Mouse (Mus musculus): ENCODE results near the gene Tmem208. TPM values are rescaled to one million over a fixed set of nuclear protein-coding genes. Genes with fewer than 3 reads are reported as not detected.

The Tmem208 gene
- polyA plus RNA-seq, 1 experiment from 2014 or later = 120 TPM

DNA sequence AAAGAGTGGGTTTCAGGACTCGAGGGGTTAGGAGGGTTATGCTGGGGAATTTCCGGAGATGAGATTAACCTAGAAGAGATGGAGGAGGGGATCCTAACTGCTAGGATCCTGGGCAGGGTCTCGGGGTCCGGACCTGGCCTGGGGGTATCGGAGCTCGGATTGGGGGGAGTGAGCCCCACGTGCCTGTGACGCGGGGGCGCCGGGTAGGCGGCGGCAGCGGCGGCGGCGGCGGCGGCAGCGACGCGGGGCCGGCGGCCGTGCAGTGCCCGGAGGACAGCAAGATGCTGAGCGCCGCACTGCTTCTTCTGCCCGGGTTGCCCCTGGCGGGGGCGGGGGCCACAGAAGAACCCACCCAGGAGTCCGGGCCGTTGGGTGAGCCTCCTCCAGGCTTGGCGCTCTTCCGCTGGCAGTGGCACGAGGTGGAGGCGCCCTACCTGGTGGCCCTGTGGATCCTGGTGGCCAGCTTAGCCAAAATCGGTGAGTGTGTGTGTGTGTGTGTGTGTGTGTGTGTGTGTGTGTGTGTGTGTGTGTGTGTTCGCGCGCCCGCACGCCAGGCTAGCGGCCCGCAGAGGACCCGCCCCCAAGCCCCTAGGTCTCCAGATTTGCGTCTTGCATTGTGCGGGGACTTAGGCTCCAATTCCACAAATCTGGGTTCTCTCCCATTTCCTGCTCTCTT is 23.1 kb downstream of the Tmem208 start:
- H3K4me2 ChIP-seq (replicated peaks) = peak overlapping the region; percentile 99
- H3K36me3 ChIP-seq = no peaks in the 10 kb centered on the region
- peaks cover 34% of the 10 kb centered on the region for H3K4me1 ChIP-seq
- peak overlapping the region; percentile 80 for H3K27ac ChIP-seq (replicated peaks)
- peak overlapping the region; percentile 91 for H3K4me3 ChIP-seq
- no peaks in the 10 kb centered on the region for H3K9me3 ChIP-seq
- H3K27me3 ChIP-seq = no peaks in the 10 kb centered on the region
- peak; percentile 26 for ATAC-seq (replicated peaks)
- under 1% methylated on average over 39 of the region's 48 CpGs for WGBS
- peak overlapping the region; percentile 88 for H3K9ac ChIP-seq (replicated peaks)

DNA sequence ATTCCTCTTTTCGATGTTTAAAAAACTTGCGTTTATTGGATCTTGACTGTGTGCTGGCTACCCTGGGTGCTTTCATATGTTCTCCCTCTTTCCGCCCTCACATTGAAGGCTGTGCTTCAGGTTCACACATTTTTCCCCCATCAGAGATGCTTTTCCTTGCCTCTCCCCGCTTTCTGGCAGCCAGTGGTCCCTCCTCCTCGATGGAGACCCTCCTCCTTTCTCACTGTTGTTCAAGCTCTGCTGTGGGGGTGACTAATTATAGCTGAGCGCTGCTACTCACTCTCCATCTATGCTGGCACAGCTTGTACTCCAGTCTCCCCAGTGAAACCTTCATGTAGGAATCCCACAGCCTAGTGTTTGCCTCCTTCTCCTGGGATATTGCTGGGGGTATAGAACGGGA is 24.0 kb downstream of the Tmem208 start:
- Histone ChIP-seq H3K27me3 (no peaks in the 10 kb centered on the region), H3K9me3 (no peaks in the 10 kb centered on the region), H3K27ac (replicated peaks) (peak overlapping the region; percentile 80), H3K36me3 (no peaks in the 10 kb centered on the region), H3K4me2 (replicated peaks) (peak overlapping the region; percentile 99), H3K9ac (replicated peaks) (peak overlapping the region; percentile 88), H3K4me3 (peak overlapping the region; percentile 91), H3K4me1 (peaks cover 34% of the 10 kb centered on the region)
- ATAC-seq (replicated peaks) = no peak
- 28% methylated on average over 7 of the region's 7 CpGs for WGBS

DNA sequence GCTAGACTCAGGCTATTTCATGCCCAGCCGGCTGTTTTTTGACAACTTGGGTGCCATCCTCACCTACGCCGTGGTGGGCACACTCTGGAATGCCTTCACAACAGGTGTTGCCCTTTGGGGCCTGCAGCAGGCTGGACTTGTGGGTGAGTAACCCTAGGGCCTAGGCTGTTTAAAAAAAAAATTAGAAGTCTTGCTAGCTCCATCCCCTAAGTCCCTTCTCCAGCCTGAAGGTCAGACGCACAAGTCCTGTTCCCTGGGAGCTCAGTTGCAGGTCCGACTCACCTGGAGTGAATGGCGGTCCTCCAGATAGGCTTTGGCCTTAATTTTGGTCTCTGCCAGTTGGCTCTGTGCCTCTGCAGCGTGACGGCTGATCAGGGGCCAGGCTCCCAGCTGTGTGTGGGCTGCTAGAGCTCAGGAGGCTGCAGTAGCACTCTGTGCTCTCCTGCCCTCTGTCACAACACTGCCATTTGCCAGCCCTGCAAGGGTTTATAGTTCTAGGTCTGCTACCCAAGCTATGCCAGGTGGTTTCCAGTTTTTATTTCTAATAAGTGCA is 27.5 kb downstream of the Tmem208 start:
- Histone ChIP-seq H3K9me3 (no peaks in the 10 kb centered on the region), H3K4me2 (replicated peaks) (no peak overlapping the region), H3K4me3 (no peak overlapping the region), H3K9ac (replicated peaks) (no peak overlapping the region), H3K36me3 (peaks cover 9% of the 10 kb centered on the region), H3K4me1 (peaks cover 16% of the 10 kb centered on the region), H3K27me3 (no peaks in the 10 kb centered on the region), H3K27ac (replicated peaks) (no peak overlapping the region)
- WGBS = 80% methylated on average over 8 of the region's 8 CpGs
- no peak for ATAC-seq (replicated peaks)

DNA sequence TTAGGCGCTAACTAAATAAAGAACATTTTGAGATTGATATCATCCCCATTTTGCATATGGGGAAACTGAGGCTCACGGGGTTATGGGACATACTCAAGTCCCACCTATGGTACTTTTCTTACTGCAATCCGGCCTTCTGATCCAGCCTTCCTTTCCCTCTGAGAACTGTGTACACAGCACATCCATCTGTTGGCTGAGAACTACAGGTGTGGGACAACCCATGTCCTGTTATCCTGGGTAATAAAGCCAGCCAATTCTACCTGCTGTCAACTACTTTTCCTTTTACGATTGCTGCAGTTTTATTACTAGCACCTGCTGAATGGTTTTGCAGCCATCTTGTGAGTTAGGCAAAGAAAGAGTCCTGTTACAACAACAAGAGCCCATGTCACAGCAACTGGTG is 28.4 kb downstream of the Tmem208 start:
- H3K9ac ChIP-seq (replicated peaks) = no peak overlapping the region
- H3K36me3 ChIP-seq = peaks cover 9% of the 10 kb centered on the region
- H3K9me3 ChIP-seq = no peaks in the 10 kb centered on the region
- no peak overlapping the region for H3K4me2 ChIP-seq (replicated peaks)
- no peak overlapping the region for H3K27ac ChIP-seq (replicated peaks)
- H3K4me1 ChIP-seq = peaks cover 15% of the 10 kb centered on the region
- ATAC-seq (replicated peaks) = no peak
- H3K4me3 ChIP-seq = no peak overlapping the region
- no peaks in the 10 kb centered on the region for H3K27me3 ChIP-seq
- WGBS = 96% methylated on average over 4 of the region's 4 CpGs

DNA sequence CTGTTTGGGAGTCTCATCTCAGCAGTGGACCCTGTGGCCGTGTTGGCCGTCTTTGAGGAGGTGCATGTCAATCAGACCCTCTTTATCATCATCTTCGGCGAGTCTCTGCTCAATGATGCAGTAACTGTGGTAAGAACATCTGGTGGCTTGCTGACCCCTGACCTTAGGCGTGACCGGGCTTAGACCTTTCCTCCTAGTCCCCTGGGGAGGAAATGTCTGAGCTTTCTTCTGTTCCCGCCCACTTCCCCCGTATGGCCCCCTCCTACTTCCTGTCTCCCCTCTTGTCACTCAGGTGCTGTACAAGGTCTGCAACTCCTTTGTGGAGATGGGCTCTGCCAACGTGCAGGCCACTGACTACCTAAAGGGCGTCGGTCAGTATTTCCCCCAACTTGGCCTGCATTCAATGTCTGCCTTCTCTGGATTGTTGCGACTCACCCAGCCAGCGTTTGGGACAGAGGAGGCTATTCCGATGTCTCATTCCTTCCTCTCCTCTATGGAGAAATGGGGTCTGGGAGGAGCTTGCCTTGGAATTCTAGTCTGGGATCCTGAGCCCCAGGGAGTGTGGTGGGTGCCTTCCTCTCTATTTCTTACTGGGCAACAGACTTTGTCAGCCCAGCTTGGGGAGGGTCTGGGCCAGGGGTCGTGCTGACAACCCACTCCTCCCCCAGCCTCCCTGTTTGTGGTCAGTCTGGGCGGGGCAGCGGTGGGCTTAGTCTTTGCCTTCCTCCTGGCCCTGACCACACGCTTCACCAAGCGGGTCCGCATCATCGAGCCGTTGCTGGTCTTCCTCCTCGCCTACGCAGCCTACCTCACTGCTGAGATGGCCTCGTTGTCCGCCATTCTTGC is 29.2 kb downstream of the Tmem208 start:
- Histone ChIP-seq H3K4me3 (no peak overlapping the region), H3K27me3 (no peaks in the 10 kb centered on the region), H3K27ac (replicated peaks) (no peak overlapping the region), H3K36me3 (peaks cover 9% of the 10 kb centered on the region), H3K9ac (replicated peaks) (no peak overlapping the region), H3K9me3 (no peaks in the 10 kb centered on the region), H3K4me2 (replicated peaks) (no peak overlapping the region), H3K4me1 (peaks cover 7% of the 10 kb centered on the region)
- 83% methylated on average over 26 of the region's 26 CpGs for WGBS
- ATAC-seq (replicated peaks) = no peak

DNA sequence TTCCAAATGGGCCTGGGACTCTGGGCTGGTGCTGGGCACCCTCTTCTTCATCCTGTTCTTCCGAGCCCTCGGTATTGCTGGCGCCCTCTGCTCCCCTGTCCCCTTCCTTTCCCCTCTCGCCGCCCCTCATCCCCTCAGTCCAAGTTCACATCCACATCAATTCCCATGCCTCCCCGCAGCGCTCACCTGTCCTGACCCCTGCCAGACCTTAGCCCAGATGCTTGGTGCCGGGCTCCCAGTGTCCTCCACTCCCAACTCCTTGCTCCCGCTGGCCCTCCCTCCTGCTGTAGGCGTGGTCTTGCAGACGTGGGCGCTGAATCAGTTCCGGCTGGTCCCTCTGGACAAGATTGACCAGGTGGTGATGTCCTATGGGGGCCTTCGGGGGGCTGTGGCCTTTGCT is 30.5 kb downstream of the Tmem208 start:
- H3K9ac ChIP-seq (replicated peaks) = no peak overlapping the region
- H3K27ac ChIP-seq (replicated peaks) = no peak overlapping the region
- H3K4me1 ChIP-seq = no peaks in the 10 kb centered on the region
- H3K27me3 ChIP-seq = no peaks in the 10 kb centered on the region
- no peak overlapping the region for H3K4me2 ChIP-seq (replicated peaks)
- peaks cover 9% of the 10 kb centered on the region for H3K36me3 ChIP-seq
- H3K4me3 ChIP-seq = no peak overlapping the region
- no peak for ATAC-seq (replicated peaks)
- WGBS = 88% methylated on average over 14 of the region's 14 CpGs
- no peaks in the 10 kb centered on the region for H3K9me3 ChIP-seq

DNA sequence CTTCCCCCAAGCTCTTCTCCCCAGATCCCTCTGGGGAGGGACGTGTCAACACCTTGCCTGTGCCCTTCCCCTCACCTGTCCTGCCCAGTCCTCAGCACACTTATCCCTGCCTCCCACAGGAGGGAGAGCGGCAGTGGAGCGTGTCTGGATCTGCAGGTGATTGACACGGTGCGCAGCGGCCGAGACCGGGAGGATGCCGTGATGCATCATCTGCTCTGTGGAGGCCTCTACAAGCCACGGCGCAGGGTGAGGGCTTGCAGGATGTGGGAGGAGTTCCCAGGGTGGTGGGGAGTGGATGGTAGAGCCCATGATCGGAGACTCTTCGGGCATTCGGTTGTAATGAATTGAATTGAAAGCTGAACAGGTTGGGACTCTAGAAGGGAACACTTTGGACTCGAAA is 33.1 kb downstream of the Tmem208 start:
- Histone ChIP-seq H3K9me3 (no peaks in the 10 kb centered on the region), H3K4me3 (no peak overlapping the region), H3K27me3 (no peaks in the 10 kb centered on the region), H3K4me2 (replicated peaks) (no peak overlapping the region), H3K36me3 (peaks cover 9% of the 10 kb centered on the region), H3K27ac (replicated peaks) (no peak overlapping the region), H3K4me1 (no peaks in the 10 kb centered on the region), H3K9ac (replicated peaks) (no peak overlapping the region)
- whole genome bisulfite sequencing = 77% methylated on average over 15 of the region's 15 CpGs
- ATAC-seq (replicated peaks) = no peak

DNA sequence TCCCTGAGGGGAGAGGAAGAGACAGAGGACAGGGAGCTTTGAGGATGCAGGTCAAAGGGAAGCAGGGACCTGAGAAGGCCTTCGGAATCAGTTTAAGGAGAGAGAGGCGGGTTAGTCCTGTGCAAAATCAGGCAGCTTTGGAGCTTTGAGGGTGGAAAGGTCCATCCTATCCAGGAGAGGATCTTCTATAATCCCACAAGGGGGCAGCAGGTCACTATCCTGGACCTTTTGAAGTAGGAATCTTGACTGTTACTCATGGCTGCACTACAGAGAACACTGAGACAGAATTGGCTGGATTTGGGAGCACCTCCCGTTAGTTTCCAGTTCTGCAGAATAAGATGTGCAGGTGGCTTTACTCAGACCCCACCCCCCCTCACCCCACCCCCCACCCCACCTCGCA is 33.5 kb downstream of the Tmem208 start:
- Histone ChIP-seq H3K9ac (replicated peaks) (no peak overlapping the region), H3K36me3 (peaks cover 9% of the 10 kb centered on the region), H3K27me3 (no peaks in the 10 kb centered on the region), H3K4me2 (replicated peaks) (no peak overlapping the region), H3K4me1 (no peaks in the 10 kb centered on the region), H3K4me3 (no peak overlapping the region), H3K27ac (replicated peaks) (no peak overlapping the region), H3K9me3 (no peaks in the 10 kb centered on the region)
- WGBS = 56% methylated on average over 4 of the region's 4 CpGs
- 0 out of 2 replicates have a peak, but pooled peaks have one; percentile 56 for ATAC-seq (replicated peaks)

DNA sequence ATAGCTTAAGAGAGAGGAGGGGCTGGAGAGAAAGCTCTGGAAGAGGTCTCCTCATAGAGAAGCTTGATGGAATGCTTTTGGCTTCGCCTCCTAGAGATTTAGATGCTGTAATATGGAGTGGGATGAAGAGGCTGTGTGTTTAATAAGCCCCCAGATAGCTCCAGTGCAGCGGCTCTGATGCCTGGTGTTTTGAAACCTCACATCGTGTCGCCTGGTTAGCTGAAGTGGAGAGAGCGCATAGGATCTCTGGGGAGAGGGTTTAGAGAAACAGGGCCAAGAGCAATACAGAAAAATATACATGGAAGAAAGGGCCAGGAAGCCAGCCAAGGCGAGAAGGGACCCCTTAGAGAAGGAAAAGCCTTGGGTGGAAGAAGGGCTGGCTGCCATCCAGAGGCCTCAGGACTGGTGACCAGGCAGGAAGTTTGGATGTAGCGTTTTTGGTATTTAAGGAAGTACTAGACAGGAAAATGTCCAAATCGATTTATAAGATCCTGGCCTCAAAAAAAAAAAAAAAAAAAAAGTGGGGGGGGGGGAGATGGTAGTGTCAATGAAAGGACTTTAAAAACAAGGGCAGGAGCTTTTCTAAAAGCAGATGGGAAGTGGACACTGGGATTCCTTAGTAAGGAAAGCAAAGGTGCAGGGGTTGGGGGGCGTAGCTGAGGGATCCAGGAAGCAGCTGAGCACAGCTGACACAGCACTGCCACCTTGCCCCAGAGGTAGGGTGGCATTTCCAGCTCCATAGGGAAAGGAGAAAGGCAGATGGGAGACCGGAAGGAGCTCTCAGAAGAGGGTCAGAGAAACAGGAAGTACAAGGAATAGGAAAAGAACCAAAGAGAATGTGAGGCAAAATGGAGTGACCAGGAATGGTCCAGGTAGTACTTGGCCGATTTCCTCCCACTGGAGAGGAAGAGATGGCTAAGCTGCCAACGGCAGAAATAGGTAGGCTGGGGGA is 35.9 kb downstream of the Tmem208 start:
- Histone ChIP-seq H3K4me3 (no peak overlapping the region), H3K4me1 (no peaks in the 10 kb centered on the region), H3K9me3 (no peaks in the 10 kb centered on the region), H3K27ac (replicated peaks) (no peak overlapping the region), H3K36me3 (peaks cover 7% of the 10 kb centered on the region; the same call in 1 of the 2 replicates), H3K27me3 (no peaks in the 10 kb centered on the region), H3K4me2 (replicated peaks) (no peak overlapping the region), H3K9ac (replicated peaks) (no peak overlapping the region)
- ATAC-seq (replicated peaks) = no peak
- WGBS = 78% methylated on average over 12 of the region's 12 CpGs

DNA sequence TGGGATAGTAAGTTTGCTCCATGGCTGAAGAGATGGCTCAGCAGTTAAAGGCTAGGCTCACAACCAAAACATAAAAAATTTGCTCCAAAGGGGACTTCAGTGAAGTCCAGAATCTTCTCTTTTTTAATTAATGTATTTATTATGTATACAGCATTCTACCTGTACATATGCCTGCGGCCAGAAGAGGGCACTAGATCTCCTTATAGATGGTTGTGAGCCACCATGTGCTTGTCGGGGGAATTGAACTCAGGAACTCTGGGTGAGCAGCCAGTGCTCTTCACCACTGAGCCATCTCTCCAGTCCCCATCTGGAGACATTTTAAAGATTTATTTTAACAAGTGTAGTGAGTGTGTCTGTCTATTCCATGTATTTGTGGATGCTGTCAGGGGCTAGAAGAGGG is 41.0 kb downstream of the Tmem208 start:
- Histone ChIP-seq H3K9me3 (no peaks in the 10 kb centered on the region), H3K9ac (replicated peaks) (no peak overlapping the region), H3K4me3 (no peak overlapping the region), H3K4me1 (no peaks in the 10 kb centered on the region), H3K27me3 (no peaks in the 10 kb centered on the region), H3K36me3 (peaks cover 15% of the 10 kb centered on the region), H3K27ac (replicated peaks) (no peak overlapping the region), H3K4me2 (replicated peaks) (no peak overlapping the region)
- ATAC-seq (replicated peaks) = no peak
- WGBS = 73% methylated on average over 2 of the region's 2 CpGs

DNA sequence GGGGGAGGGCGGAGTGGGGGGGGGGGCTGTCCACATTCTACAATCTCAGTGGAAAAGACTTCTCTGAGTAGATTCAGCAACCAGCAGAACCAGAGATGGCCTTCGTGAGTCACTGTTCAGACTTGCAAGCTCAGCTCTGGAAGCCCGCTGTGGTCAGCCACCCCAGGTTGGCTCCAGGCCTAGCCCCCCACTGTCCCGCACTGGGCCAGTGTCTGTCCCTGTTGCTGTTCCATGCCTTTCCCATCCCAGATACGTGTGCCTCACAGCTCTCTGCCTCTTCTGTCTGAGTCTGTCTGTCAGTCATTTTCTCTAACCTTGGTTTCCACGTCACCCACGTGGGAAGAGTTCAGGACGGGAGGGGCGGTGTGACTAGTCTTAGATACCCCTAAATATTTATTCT is 46.3 kb downstream of the Tmem208 start:
- no peak overlapping the region for H3K27ac ChIP-seq (replicated peaks)
- WGBS = 74% methylated on average over 9 of the region's 9 CpGs

More for the DNA sequence above, 46.3 kb downstream of the Tmem208 start:
- peaks cover 5% of the 10 kb centered on the region for H3K36me3 ChIP-seq
- 0 out of 2 replicates have a peak, but pooled peaks cover 3% of the 10 kb centered on the region for H3K4me1 ChIP-seq
- H3K4me3 ChIP-seq = no peak overlapping the region
- ATAC-seq (replicated peaks) = no peak
- no peak overlapping the region for H3K9ac ChIP-seq (replicated peaks)
- no peaks in the 10 kb centered on the region for H3K27me3 ChIP-seq
- H3K4me2 ChIP-seq (replicated peaks) = no peak overlapping the region
- peaks cover 2% of the 10 kb centered on the region; the same call in 1 of the 2 replicates for H3K9me3 ChIP-seq

All from forebrain, embryonic 15.5 days (tissue).